Mouse (Mus musculus): ENCODE results near the gene Best1. TPM values are rescaled to one million over a fixed set of nuclear protein-coding genes. Genes with fewer than 3 reads are reported as not detected.

Best1 gene
- polyA plus RNA-seq, 1 experiment from 2014 or later = 2.3 TPM

Other genes with a start within 250 kb of the Best1 start
- not detected in 2 replicates for gene Scgb2a2, start 154.1 kb downstream of the Best1 start, polyA plus RNA-seq (2014; fragmentation: Nextera tagmentation; extraction: Ambion mirVana)
- 18.9 and 22.6 TPM in 2 replicates for gene Incenp, start 102.1 kb downstream of the Best1 start, polyA plus RNA-seq (2014; fragmentation: Nextera tagmentation; extraction: Ambion mirVana)
- 1,735 and 1,844 TPM in 2 replicates for gene Fth1, start 21.0 kb downstream of the Best1 start, polyA plus RNA-seq (2014; fragmentation: Nextera tagmentation; extraction: Ambion mirVana)
- 19.3 and 23.8 TPM in 2 replicates for gene Rab3il1, start within 50 bp of the Best1 start, polyA plus RNA-seq (2014; fragmentation: Nextera tagmentation; extraction: Ambion mirVana)
- gene Fads3, start 39.9 kb upstream of the Best1 start, polyA plus RNA-seq (2014; fragmentation: Nextera tagmentation; extraction: Ambion mirVana) = 24.7 and 25.7 TPM in 2 replicates
- gene Fads2, start 100.1 kb upstream of the Best1 start, polyA plus RNA-seq (2014; fragmentation: Nextera tagmentation; extraction: Ambion mirVana) = 70.5 and 87.5 TPM in 2 replicates
- gene Fads1, start 181.3 kb upstream of the Best1 start, polyA plus RNA-seq (2014; fragmentation: Nextera tagmentation; extraction: Ambion mirVana) = 148 and 156 TPM in 2 replicates
- gene Tmem258, start 202.4 kb upstream of the Best1 start, polyA plus RNA-seq (2014; fragmentation: Nextera tagmentation; extraction: Ambion mirVana) = 324 and 357 TPM in 2 replicates
- 24.2 and 24.8 TPM in 2 replicates for gene Fen1, start 202.5 kb upstream of the Best1 start, polyA plus RNA-seq (2014; fragmentation: Nextera tagmentation; extraction: Ambion mirVana)
- 1.1 and 1.3 TPM in 2 replicates for gene Myrf, start 239.1 kb upstream of the Best1 start, polyA plus RNA-seq (2014; fragmentation: Nextera tagmentation; extraction: Ambion mirVana)

Measured in hindbrain, embryonic 14.5 days (tissue).